Mouse (Mus musculus) forebrain, embryonic 11.5 days (tissue): ENCODE data around the gene Fbxo5. TPM values are rescaled to one million over a fixed set of nuclear protein-coding genes. Genes with fewer than 3 reads are reported as not detected.

Experiments used
- ATAC-seq: fragments of 200-750 bp; cut with Nextera tagmentation; replicated peaks from 2 replicates; pipeline ENCODE4 v1.8.0; 2017; ENCODE audit warnings: moderate TSS enrichment; ENCODE audit not compliant: low FRiP score
- DNase-seq: peaks from one replicate; pipeline ENCODE4 v3.0.0-alpha.2; 2017; ENCODE audit warnings: low spot score
- H3K27ac ChIP-seq: fragments of 300-500 bp; sonication (generic); 2 replicates; pipeline ENCODE4 v1.5.1; 2014; ENCODE audit warnings: low read depth, low read length
- H3K27me3 ChIP-seq: fragments of 300-500 bp; sonication (generic); 2 replicates; pipeline ENCODE4 v1.6.1; 2014; ENCODE audit warnings: mild to moderate bottlenecking, low read length, mixed read lengths; ENCODE audit not compliant: control insufficient read depth, insufficient read depth
- H3K36me3 ChIP-seq: fragments of 300-500 bp; sonication (generic); 2 replicates; pipeline ENCODE4 v1.6.1; 2014; ENCODE audit warnings: mild to moderate bottlenecking, low read length, moderate library complexity, mixed read lengths; ENCODE audit not compliant: control insufficient read depth, insufficient read depth
- H3K4me1 ChIP-seq: fragments of 300-500 bp; sonication (generic); replicated peaks from 2 replicates; pipeline ENCODE4 v1.6.1; 2014; ENCODE audit warnings: low read length, mixed read lengths; ENCODE audit not compliant: control insufficient read depth, insufficient read depth
- H3K4me2 ChIP-seq: fragments of 300-500 bp; sonication (generic); 2 replicates; pipeline ENCODE4 v1.6.1; 2014; ENCODE audit warnings: low read depth, mild to moderate bottlenecking, low read length, moderate library complexity, mixed read lengths; ENCODE audit not compliant: severe bottlenecking
- H3K4me3 ChIP-seq: fragments of 300-500 bp; sonication (generic); 2 replicates; pipeline ENCODE4 v1.5.1; 2014; ENCODE audit warnings: low read depth, low read length
- H3K9ac ChIP-seq: fragments of 300-500 bp; sonication (generic); 2 replicates; pipeline ENCODE4 v1.6.1; 2014; ENCODE audit warnings: low read length
- H3K9me3 ChIP-seq: fragments of 300-500 bp; sonication (generic); 2 replicates; pipeline ENCODE4 v1.6.1; 2016; ENCODE audit warnings: low read length, mixed read lengths; ENCODE audit not compliant: control insufficient read depth
- WGBS: fragments of 180-500 bp; shearing (Covaris S2); extraction: QIAGEN DNeasy Blood & Tissue Kit; methylation state at CpG from one replicate; pipeline ENCODE4 v1.1.7; 2014; 5-methylcytosine and 5-hydroxymethylcytosine counted together
- polyA plus RNA-seq: library from polyadenylated mRNA; unstranded; fragments of >200 nt; fragmentation: Nextera tagmentation; extraction: Ambion mirVana; gene quantifications from 2 replicates; pipeline ENCODE4 v1.2.1, GENCODE M21; 2014

Fbxo5 gene
- polyA plus RNA-seq, result 90.4 and 101 TPM in 2 replicates

- Histone ChIP-seq H3K9ac (peak within 1 kb of the TSS; percentile 86), H3K4me1 (peaks cover 3% of the 10 kb centered on the region), H3K36me3 (peaks cover 5% of the 10 kb centered on the region), H3K9me3 (no peaks in the 10 kb centered on the region), H3K27ac (peak within 1 kb of the TSS; percentile 87), H3K4me2 (peak within 1 kb of the TSS; percentile 59), H3K27me3 (no peaks in the 10 kb centered on the region), H3K4me3 (peak within 1 kb of the TSS; percentile 81)
- ATAC-seq (peak; percentile 95), DNase-seq (peak; percentile 98)
- under 1% methylated on average over 42 of the region's 42 CpGs for WGBS
Observed at GRCm38 (mm10) chr10:5805243-5805730, at the start of gene Fbxo5. TSS of gene Fbxo5 (minus strand) at chr10:5805600.

- H3K4me1 ChIP-seq, result no peaks in the 10 kb centered on the region
- no peak overlapping the region for H3K4me3 ChIP-seq
- H3K9me3 ChIP-seq, result no peaks in the 10 kb centered on the region
- no peaks in the 10 kb centered on the region for H3K27me3 ChIP-seq
- 91% methylated on average over 8 of the region's 8 CpGs for WGBS
- H3K4me2 ChIP-seq, result no peak overlapping the region
- ATAC-seq, result no peak
- H3K9ac ChIP-seq, result no peak overlapping the region
- no peaks in the 10 kb centered on the region for H3K36me3 ChIP-seq
- no peak for DNase-seq
- no peak overlapping the region for H3K27ac ChIP-seq
Observed at GRCm38 (mm10) chr10:5853290-5853868, 48.0 kb upstream of the Fbxo5 start.

GRCm38 (mm10) chr10:5846939-5847338 is 41.5 kb upstream of the Fbxo5 start:
- no peak for ATAC-seq
- no peaks in the 10 kb centered on the region for H3K4me1 ChIP-seq
- no peak overlapping the region for H3K4me2 ChIP-seq

GRCm38 (mm10) chr10:5841369-5841768 is 36.0 kb upstream of the Fbxo5 start:
- Histone ChIP-seq H3K36me3 (no peaks in the 10 kb centered on the region), H3K4me1 (no peaks in the 10 kb centered on the region), H3K9me3 (no peaks in the 10 kb centered on the region), H3K4me3 (no peak overlapping the region), H3K9ac (no peak overlapping the region), H3K4me2 (no peak overlapping the region), H3K27me3 (no peaks in the 10 kb centered on the region), H3K27ac (no peak overlapping the region)
- DNase-seq, result no peak
- 88% methylated on average over 4 of the region's 4 CpGs for WGBS
- no peak for ATAC-seq

More at GRCm38 (mm10) chr10:5846939-5847338, 41.5 kb upstream of the Fbxo5 start:
- Histone ChIP-seq H3K27me3 (no peaks in the 10 kb centered on the region), H3K27ac (no peak overlapping the region), H3K9me3 (no peaks in the 10 kb centered on the region), H3K4me3 (no peak overlapping the region), H3K9ac (no peak overlapping the region), H3K36me3 (no peaks in the 10 kb centered on the region)
- DNase-seq, result no peak
- WGBS, result 47% methylated on average over 2 of the region's 2 CpGs

GRCm38 (mm10) chr10:5826336-5827025 is 21.1 kb upstream of the Fbxo5 start:
- no peaks in the 10 kb centered on the region for H3K36me3 ChIP-seq
- no peaks in the 10 kb centered on the region for H3K27me3 ChIP-seq
- H3K27ac ChIP-seq, result no peak overlapping the region
- H3K9ac ChIP-seq, result no peak overlapping the region
- peaks cover 2% of the 10 kb centered on the region; the same call in 1 of the 2 replicates for H3K4me1 ChIP-seq
- H3K9me3 ChIP-seq, result no peaks in the 10 kb centered on the region
- no peak overlapping the region for H3K4me3 ChIP-seq
- 80% methylated on average over 6 of the region's 6 CpGs for WGBS
- H3K4me2 ChIP-seq, result no peak overlapping the region
- DNase-seq, result no peak
- ATAC-seq, result no peak

GRCm38 (mm10) chr10:5824779-5825178 is 19.4 kb upstream of the Fbxo5 start:
- no peak for DNase-seq
- Histone ChIP-seq H3K27ac (no peak overlapping the region; the same call in 1 of the 2 replicates), H3K4me3 (peak overlapping the region; percentile 87), H3K4me2 (peak overlapping the region; percentile 69), H3K9me3 (no peaks in the 10 kb centered on the region), H3K27me3 (no peaks in the 10 kb centered on the region), H3K9ac (no peak overlapping the region; the same call in 1 of the 2 replicates), H3K36me3 (no peaks in the 10 kb centered on the region), H3K4me1 (peaks cover 2% of the 10 kb centered on the region; the same call in 1 of the 2 replicates)
- peak; percentile 23 for ATAC-seq
- WGBS, result 4% methylated on average over 3 of the region's 3 CpGs

- ATAC-seq (peak; percentile 96), DNase-seq (peak; percentile 97)
- Histone ChIP-seq H3K4me1 (peaks cover 2% of the 10 kb centered on the region; the same call in 1 of the 2 replicates), H3K9ac (peak within 1 kb of the TSS; percentile 81), H3K4me2 (peak within 1 kb of the TSS; percentile 69), H3K4me3 (peak within 1 kb of the TSS; percentile 87), H3K27ac (peak within 1 kb of the TSS; percentile 75), H3K27me3 (no peaks in the 10 kb centered on the region), H3K9me3 (no peaks in the 10 kb centered on the region), H3K36me3 (peaks cover 2% of the 10 kb centered on the region; the same call in 1 of the 2 replicates)
- WGBS, result under 1% methylated on average over 47 of the region's 47 CpGs
Observed at GRCm38 (mm10) chr10:5823740-5824491, 18.5 kb upstream of the Fbxo5 start, which contains the start of gene Mtrf1l. TSS of gene Mtrf1l (minus strand) at chr10:5823910.

GRCm38 (mm10) chr10:5823291-5823739 is 17.9 kb upstream of the Fbxo5 start:
- Histone ChIP-seq H3K9me3 (no peaks in the 10 kb centered on the region), H3K4me1 (peaks cover 2% of the 10 kb centered on the region; the same call in 1 of the 2 replicates), H3K36me3 (peaks cover 5% of the 10 kb centered on the region; the same call in 1 of the 2 replicates), H3K27me3 (no peaks in the 10 kb centered on the region), H3K4me2 (peak overlapping the region; percentile 49), H3K9ac (peak overlapping the region; percentile 81), H3K27ac (peak overlapping the region; percentile 75), H3K4me3 (peak overlapping the region; percentile 87)
- ATAC-seq (0 out of 2 replicates have a peak, but pooled peaks have one; percentile 0), DNase-seq (no peak)
- under 1% methylated on average over 37 of the region's 37 CpGs for WGBS
